Mouse (Mus musculus) bone marrow macrophage, adult 2 months (primary cell): ENCODE measurements around the gene Ccdc188.

Experiments used
- CTCF ChIP-seq: IDR thresholded peaks from 2 replicates; pipeline ENCODE4 v1.5.1; 2012; ENCODE audit warnings: low read depth, mild to moderate bottlenecking, low read length, moderate library complexity
- POLR2A ChIP-seq: IDR thresholded peaks from 2 replicates; pipeline ENCODE4 v1.6.1; 2012; ENCODE audit warnings: mild to moderate bottlenecking, low read depth, low read length, borderline replicate concordance

GRCm38 (mm10) chr16:18236676-18237501, 19.2 kb downstream of the Ccdc188 start:
- TF ChIP-seq POLR2A (no peak), CTCF (no peak)
